Mouse (Mus musculus): ENCODE measurements at regions not wholly inside any gene's neighbourhood (a gene's known extent, or its start where the extent isn't known, plus 50 kb on each side); places are given as distances from the start of the nearest gene placed in this dataset.

DNA sequence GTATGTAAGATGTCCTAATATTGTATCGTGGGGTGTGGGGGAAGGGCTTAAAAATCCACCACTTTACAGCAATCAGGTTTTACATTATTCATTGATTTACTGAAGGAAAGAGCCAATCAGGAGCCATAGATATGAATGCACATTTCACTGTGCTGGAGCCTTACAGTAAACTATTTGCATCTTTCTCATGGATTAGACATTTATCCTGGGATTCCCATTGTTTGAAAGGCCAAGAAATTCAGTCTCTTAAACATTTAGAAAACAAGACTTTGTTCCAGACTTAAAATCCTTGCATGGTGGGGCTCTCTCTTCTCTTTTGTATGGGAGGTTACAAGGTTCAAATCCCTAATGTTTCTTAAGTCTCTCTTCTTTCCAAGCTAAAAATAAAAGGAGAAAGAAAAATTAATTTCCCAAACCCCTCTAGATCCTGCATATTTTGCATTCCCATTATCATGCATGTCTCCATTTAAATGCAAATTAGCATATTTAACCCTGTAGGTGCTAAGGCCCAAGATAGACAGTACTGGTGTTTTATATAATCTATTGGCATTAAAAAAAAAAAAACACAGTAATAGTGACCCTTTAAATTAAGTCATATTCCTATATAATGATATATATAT, 230.3 kb downstream of the Mef2c start:
- Histone ChIP-seq H3K9ac (ENCODE audit: low read length) (peak overlapping the region; percentile 100), H3K9me3 (ENCODE audit: control insufficient read depth, low read length) (no peaks in the 10 kb centered on the region), H3K27ac (ENCODE audit: low read depth, low read length) (peak overlapping the region; percentile 100), H3K27me3 (ENCODE audit: control insufficient read depth, insufficient read depth, low read length) (no peaks in the 10 kb centered on the region), H3K4me2 (ENCODE audit: low read depth, low read length, severe bottlenecking) (peak overlapping the region; percentile 67), H3K36me3 (ENCODE audit: control insufficient read depth, insufficient read depth, low read length) (peaks cover 6% of the 10 kb centered on the region; the same call in 1 of the 2 replicates), H3K4me1 (replicated peaks; ENCODE audit: control insufficient read depth, insufficient read depth, low read length) (no peaks in the 10 kb centered on the region), H3K4me3 (ENCODE audit: low read depth, low read length) (peak overlapping the region; percentile 85)
- no peak for DNase-seq (ENCODE audit: low spot score)
- WGBS, result 0% methylated on average over 1 of the region's 1 CpGs
- ATAC-seq (replicated peaks; ENCODE audit: low FRiP score), result no peak

DNA sequence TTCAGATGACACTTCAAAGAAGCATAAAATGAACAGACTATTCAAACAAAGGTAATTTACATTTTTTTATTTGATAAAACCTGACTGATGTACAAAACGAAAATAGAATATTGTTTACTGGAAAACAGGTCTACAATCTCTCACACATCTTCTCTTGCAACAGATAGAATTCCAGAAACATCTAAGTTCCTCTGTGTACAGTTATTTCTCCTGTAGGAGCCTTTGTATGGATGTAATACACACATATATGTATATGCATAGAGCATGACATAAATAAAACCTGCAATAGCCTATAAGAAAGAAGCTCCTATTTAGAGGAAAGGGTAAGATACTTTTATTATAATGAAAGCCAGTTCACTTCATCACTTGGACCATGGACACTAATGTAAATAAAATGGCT, 230.8 kb downstream of the Mef2c start:
- DNase-seq (ENCODE audit: low spot score), result no peak
- Histone ChIP-seq H3K9ac (ENCODE audit: low read length) (no peak overlapping the region), H3K4me3 (ENCODE audit: low read depth, low read length) (peak overlapping the region; percentile 36), H3K4me1 (replicated peaks; ENCODE audit: control insufficient read depth, insufficient read depth, low read length) (no peaks in the 10 kb centered on the region), H3K27me3 (ENCODE audit: control insufficient read depth, insufficient read depth, low read length) (no peaks in the 10 kb centered on the region), H3K9me3 (ENCODE audit: control insufficient read depth, low read length) (no peaks in the 10 kb centered on the region), H3K27ac (ENCODE audit: low read depth, low read length) (peak overlapping the region; percentile 80), H3K36me3 (ENCODE audit: control insufficient read depth, insufficient read depth, low read length) (peaks cover 6% of the 10 kb centered on the region; the same call in 1 of the 2 replicates), H3K4me2 (ENCODE audit: low read depth, low read length, severe bottlenecking) (peak overlapping the region; percentile 32; the same call in 1 of the 2 replicates)
- no peak for ATAC-seq (replicated peaks; ENCODE audit: low FRiP score)
- 5% methylated on average over 1 of the region's 1 CpGs for WGBS

DNA sequence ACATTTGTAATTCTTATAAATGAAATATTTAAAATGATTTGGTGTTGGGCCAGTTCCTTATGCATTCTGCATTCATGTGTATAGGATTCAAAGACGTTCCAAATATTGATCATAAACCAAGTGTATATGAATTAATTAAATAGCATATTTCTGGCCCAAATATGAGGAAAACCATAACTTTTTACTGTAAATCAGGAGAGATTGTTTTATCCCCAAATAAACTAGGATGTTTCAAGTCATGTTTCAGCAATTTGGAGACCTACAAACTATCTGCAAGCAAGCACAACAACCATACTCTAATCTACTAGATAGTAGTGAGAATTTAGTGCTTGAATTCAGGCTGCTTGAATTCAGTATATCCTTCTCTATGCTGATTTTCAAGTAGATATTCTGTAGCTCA, 231.3 kb downstream of the Mef2c start:
- H3K4me3 ChIP-seq (ENCODE audit: low read depth, low read length), result peak overlapping the region; percentile 36
- peak overlapping the region; percentile 64 for H3K4me2 ChIP-seq (ENCODE audit: low read depth, low read length, severe bottlenecking)
- ATAC-seq (replicated peaks; ENCODE audit: low FRiP score) (no peak), DNase-seq (ENCODE audit: low spot score) (no peak)
- H3K9ac ChIP-seq (ENCODE audit: low read length), result peak overlapping the region; percentile 56
- no peaks in the 10 kb centered on the region for H3K27me3 ChIP-seq (ENCODE audit: control insufficient read depth, insufficient read depth, low read length)
- WGBS, result 34% methylated on average over 1 of the region's 1 CpGs
- H3K36me3 ChIP-seq (ENCODE audit: control insufficient read depth, insufficient read depth, low read length), result peaks cover 6% of the 10 kb centered on the region; the same call in 1 of the 2 replicates
- no peaks in the 10 kb centered on the region for H3K4me1 ChIP-seq (replicated peaks; ENCODE audit: control insufficient read depth, insufficient read depth, low read length)
- peak overlapping the region; percentile 91 for H3K27ac ChIP-seq (ENCODE audit: low read depth, low read length)
- no peaks in the 10 kb centered on the region for H3K9me3 ChIP-seq (ENCODE audit: control insufficient read depth, low read length)

DNA sequence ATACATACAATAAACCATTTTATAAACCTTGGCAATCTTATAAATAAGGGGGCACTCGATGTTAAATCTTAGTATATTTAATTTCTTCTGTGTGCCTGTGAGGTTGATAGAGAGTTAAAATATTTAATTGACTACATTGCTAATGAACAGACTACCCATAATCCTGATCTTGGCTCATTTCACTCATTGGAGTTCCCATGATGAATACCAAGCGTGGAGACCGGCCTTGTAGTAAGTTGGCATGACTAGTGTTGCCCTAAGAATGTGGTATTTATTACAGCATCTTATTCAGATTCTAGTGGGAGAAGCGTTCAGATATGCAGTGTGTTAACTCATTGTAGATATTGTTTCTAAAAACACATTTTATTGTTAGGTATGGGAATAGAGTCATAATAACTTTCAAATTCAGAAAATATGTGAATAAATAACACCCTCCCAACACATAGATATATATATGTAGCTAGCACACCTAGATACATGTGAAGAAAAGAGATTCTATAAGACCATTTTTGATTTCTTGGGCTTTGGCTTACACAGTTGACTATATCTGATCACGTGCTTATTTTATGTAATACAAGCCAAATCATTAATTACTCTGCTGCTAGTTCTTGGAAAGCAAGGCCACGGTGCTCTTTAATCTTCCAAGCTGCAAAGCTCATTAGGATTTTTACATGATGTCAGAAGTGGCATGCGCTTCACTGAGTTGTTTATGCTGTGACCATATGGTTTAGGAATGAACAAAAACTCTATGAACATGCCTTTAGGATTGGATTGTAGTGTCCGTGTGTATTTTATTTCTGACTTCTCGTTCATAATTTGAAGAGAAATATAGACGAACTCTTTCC, 232.0 kb downstream of the Mef2c start:
- H3K4me2 ChIP-seq (ENCODE audit: low read depth, low read length, severe bottlenecking), result peak overlapping the region; percentile 64
- no peak for ATAC-seq (replicated peaks; ENCODE audit: low FRiP score)
- H3K27me3 ChIP-seq (ENCODE audit: control insufficient read depth, insufficient read depth, low read length), result no peaks in the 10 kb centered on the region
- H3K27ac ChIP-seq (ENCODE audit: low read depth, low read length), result peak overlapping the region; percentile 91
- peak overlapping the region; percentile 85 for H3K9ac ChIP-seq (ENCODE audit: low read length)
- WGBS, result 17% methylated on average over 10 of the region's 10 CpGs
- H3K4me1 ChIP-seq (replicated peaks; ENCODE audit: control insufficient read depth, insufficient read depth, low read length), result no peaks in the 10 kb centered on the region
- peak; percentile 43 for DNase-seq (ENCODE audit: low spot score)
- H3K4me3 ChIP-seq (ENCODE audit: low read depth, low read length), result peak overlapping the region; percentile 36
- peaks cover 6% of the 10 kb centered on the region; the same call in 1 of the 2 replicates for H3K36me3 ChIP-seq (ENCODE audit: control insufficient read depth, insufficient read depth, low read length)
- H3K9me3 ChIP-seq (ENCODE audit: control insufficient read depth, low read length), result no peaks in the 10 kb centered on the region

DNA sequence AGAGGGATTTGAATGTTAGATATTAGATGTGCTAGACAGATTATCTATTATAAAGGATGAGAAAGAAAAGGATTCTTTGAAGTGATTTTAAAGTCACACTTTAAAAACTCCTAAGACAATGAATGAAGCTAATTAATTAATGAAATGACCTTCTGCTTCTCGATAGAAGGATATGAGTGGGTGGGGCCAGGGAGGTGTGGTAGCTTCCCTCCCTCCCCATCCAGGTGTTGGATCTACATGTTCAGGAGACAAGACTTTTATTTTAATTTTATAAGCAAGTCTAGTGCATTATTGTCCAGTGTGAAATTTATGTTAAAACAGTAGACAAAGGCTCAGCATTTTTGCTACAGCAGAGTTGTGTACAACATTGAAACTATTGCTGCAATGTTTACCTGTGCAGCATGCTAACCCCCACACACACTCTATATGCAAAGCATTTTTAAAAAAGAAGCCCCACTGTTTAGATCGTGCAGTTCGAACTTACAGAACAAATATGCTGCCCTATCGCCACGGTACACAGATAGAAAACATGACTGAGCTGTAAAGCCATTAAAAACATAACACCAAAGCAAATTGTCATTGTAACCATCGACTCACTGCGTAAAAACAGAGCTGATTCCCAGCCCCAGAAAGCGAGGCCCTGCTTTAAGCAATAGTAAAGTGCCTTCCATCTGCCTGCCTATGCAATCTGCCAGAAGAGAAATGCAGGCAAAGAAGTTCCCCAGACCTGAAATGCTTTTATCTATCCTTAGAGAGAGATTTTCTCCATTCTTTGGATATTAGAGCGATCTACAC, 233.4 kb downstream of the Mef2c start:
- DNase-seq (ENCODE audit: low spot score), result no peak
- Histone ChIP-seq H3K9me3 (ENCODE audit: control insufficient read depth, low read length) (no peaks in the 10 kb centered on the region), H3K27ac (ENCODE audit: low read depth, low read length) (peak overlapping the region; percentile 99), H3K9ac (ENCODE audit: low read length) (peak overlapping the region; percentile 87), H3K4me3 (ENCODE audit: low read depth, low read length) (peak overlapping the region; percentile 54), H3K4me2 (ENCODE audit: low read depth, low read length, severe bottlenecking) (peak overlapping the region; percentile 77), H3K36me3 (ENCODE audit: control insufficient read depth, insufficient read depth, low read length) (peaks cover 6% of the 10 kb centered on the region; the same call in 1 of the 2 replicates), H3K4me1 (replicated peaks; ENCODE audit: control insufficient read depth, insufficient read depth, low read length) (no peaks in the 10 kb centered on the region), H3K27me3 (ENCODE audit: control insufficient read depth, insufficient read depth, low read length) (no peaks in the 10 kb centered on the region)
- no peak for ATAC-seq (replicated peaks; ENCODE audit: low FRiP score)
- 2% methylated on average over 9 of the region's 9 CpGs for WGBS

DNA sequence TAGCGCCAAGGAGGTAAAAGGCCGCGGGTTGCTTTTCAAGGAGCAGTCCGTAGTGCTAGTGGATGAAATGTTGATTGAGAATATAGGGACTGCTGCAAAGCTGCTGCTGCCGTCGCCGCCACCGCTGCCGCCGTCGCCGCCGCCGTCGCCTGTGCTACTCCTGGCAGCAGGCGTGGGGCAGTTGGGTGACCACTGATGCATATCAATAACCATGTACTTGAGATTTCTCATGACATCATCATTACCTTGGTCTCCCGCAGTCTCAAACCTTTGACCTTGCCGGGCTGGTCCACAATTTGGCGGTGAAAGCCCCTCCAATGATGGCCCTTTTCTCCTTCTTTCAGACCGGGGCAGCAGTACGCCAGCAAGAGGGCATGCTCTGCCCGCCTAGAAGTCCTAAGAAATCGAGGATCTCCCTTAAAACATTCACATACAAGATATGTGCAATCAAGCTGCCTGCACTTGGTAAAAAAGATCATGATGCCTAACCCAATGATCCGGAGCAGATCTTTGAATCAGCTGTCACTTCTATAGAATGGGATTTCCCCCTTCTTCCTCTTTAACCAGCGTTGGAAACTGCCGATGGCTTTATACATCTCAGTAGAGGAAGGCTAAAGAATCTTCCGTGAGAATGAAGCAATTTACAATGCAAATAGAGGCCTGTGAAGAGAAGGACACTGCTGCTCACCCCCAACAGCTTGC, 234.1 kb downstream of the Mef2c start:
- DNase-seq (ENCODE audit: low spot score) (peak; percentile 82), ATAC-seq (replicated peaks; ENCODE audit: low FRiP score) (no peak)
- no peaks in the 10 kb centered on the region for H3K27me3 ChIP-seq (ENCODE audit: control insufficient read depth, insufficient read depth, low read length)
- H3K4me2 ChIP-seq (ENCODE audit: low read depth, low read length, severe bottlenecking), result peak overlapping the region; percentile 77
- no peaks in the 10 kb centered on the region for H3K4me1 ChIP-seq (replicated peaks; ENCODE audit: control insufficient read depth, insufficient read depth, low read length)
- H3K27ac ChIP-seq (ENCODE audit: low read depth, low read length), result peak overlapping the region; percentile 99
- peak overlapping the region; percentile 54 for H3K4me3 ChIP-seq (ENCODE audit: low read depth, low read length)
- H3K9ac ChIP-seq (ENCODE audit: low read length), result peak overlapping the region; percentile 87
- no peaks in the 10 kb centered on the region for H3K9me3 ChIP-seq (ENCODE audit: control insufficient read depth, low read length)
- H3K36me3 ChIP-seq (ENCODE audit: control insufficient read depth, insufficient read depth, low read length), result peaks cover 6% of the 10 kb centered on the region; the same call in 1 of the 2 replicates
- WGBS, result under 1% methylated on average over 27 of the region's 27 CpGs

DNA sequence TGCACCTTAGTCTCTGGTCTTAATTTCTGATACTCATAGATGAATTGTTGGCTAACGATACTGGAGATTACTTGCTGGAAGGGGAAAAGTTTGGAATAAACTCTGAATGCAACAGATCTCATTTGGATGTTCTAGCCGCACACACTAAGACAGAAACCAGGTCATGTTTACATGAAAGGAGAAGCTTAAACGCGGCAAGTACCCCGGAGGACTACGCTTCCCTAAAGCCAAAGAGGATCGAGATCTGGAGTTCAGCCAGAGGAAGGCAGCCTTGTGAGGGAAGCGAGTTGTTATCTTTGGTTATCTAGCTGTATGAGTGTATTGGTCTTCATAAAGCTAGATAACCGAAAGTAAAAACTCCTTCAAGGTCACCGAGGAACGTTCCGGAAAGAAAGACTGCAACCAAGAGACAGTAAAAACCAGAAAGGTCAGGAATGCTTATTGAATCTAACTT, 234.7 kb downstream of the Mef2c start:
- 2% methylated on average over 12 of the region's 12 CpGs for WGBS
- Histone ChIP-seq H3K4me3 (ENCODE audit: low read depth, low read length) (peak overlapping the region; percentile 54), H3K9ac (ENCODE audit: low read length) (peak overlapping the region; percentile 87), H3K27ac (ENCODE audit: low read depth, low read length) (peak overlapping the region; percentile 99), H3K4me2 (ENCODE audit: low read depth, low read length, severe bottlenecking) (peak overlapping the region; percentile 77), H3K9me3 (ENCODE audit: control insufficient read depth, low read length) (no peaks in the 10 kb centered on the region), H3K27me3 (ENCODE audit: control insufficient read depth, insufficient read depth, low read length) (no peaks in the 10 kb centered on the region), H3K4me1 (replicated peaks; ENCODE audit: control insufficient read depth, insufficient read depth, low read length) (no peaks in the 10 kb centered on the region), H3K36me3 (ENCODE audit: control insufficient read depth, insufficient read depth, low read length) (peaks cover 6% of the 10 kb centered on the region; the same call in 1 of the 2 replicates)
- ATAC-seq (replicated peaks; ENCODE audit: low FRiP score), result no peak
- peak; percentile 66 for DNase-seq (ENCODE audit: low spot score)

DNA sequence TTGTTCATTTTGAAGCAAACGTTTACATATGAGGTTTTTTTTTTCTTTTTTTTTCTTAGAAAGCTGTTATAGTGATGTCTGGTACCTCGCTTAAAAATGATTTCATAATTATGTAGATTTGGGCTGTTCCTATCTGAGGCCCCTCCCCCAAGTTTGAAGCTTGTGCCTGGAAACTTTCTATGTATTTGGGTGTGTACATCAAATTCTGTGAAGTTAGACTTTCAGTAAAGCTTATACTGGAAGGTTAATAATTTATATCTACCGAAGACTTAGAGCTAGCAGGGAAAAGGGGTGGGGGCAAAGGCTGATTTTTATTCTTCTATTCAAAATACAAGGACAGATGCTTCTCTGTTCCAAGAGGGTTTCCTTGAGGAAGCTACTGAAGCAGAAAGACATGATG, 235.3 kb downstream of the Mef2c start:
- H3K9me3 ChIP-seq (ENCODE audit: control insufficient read depth, low read length), result no peaks in the 10 kb centered on the region
- H3K4me2 ChIP-seq (ENCODE audit: low read depth, low read length, severe bottlenecking), result peak overlapping the region; percentile 77
- H3K4me3 ChIP-seq (ENCODE audit: low read depth, low read length), result peak overlapping the region; percentile 54
- peak overlapping the region; percentile 99 for H3K27ac ChIP-seq (ENCODE audit: low read depth, low read length)
- peak overlapping the region; percentile 87 for H3K9ac ChIP-seq (ENCODE audit: low read length)
- WGBS, result 2% methylated on average over 3 of the region's 3 CpGs
- H3K27me3 ChIP-seq (ENCODE audit: control insufficient read depth, insufficient read depth, low read length), result no peaks in the 10 kb centered on the region
- ATAC-seq (replicated peaks; ENCODE audit: low FRiP score), result no peak
- no peak for DNase-seq (ENCODE audit: low spot score)
- peaks cover 6% of the 10 kb centered on the region; the same call in 1 of the 2 replicates for H3K36me3 ChIP-seq (ENCODE audit: control insufficient read depth, insufficient read depth, low read length)
- H3K4me1 ChIP-seq (replicated peaks; ENCODE audit: control insufficient read depth, insufficient read depth, low read length), result no peaks in the 10 kb centered on the region
